Mouse (Mus musculus) liver, embryonic 13.5 days (tissue): ENCODE results near the gene Kctd6. TPM values are rescaled to one million over a fixed set of nuclear protein-coding genes. Genes with fewer than 3 reads are reported as not detected.
A peak's percentile ranks its signal among the peaks of the same experiment; 100 is the strongest.
"Not testable (repeated sequence)": the region's sequence is repeated elsewhere in the genome, so short reads cannot be mapped to it uniquely, and the experiment has no call there.

Experiments
- ATAC-seq: fragments of 200-750 bp; cut with Nextera tagmentation; 2 replicates; pipeline ENCODE4 v1.8.0; 2017; ENCODE audit warnings: low read depth, mild to moderate bottlenecking, moderate number of reproducible peaks, moderate library complexity
- DNase-seq: peaks from one replicate; pipeline ENCODE4 v3.0.0; 2022
- H3K27ac ChIP-seq: fragments of 300-500 bp; sonication (generic); 2 replicates; pipeline ENCODE4 v1.5.1; 2015; ENCODE audit warnings: moderate library complexity, mild to moderate bottlenecking, inconsistent platforms
- H3K27me3 ChIP-seq: fragments of 300-500 bp; sonication (generic); 2 replicates; pipeline ENCODE4 v1.6.1; 2015; ENCODE audit warnings: mild to moderate bottlenecking, inconsistent platforms
- H3K36me3 ChIP-seq: fragments of 300-500 bp; sonication (generic); 2 replicates; pipeline ENCODE4 v1.6.1; 2015; ENCODE audit warnings: mild to moderate bottlenecking, inconsistent platforms
- H3K4me1 ChIP-seq: fragments of 300-500 bp; sonication (generic); replicated peaks from 2 replicates; pipeline ENCODE4 v1.6.1; 2015; ENCODE audit warnings: inconsistent platforms
- H3K4me2 ChIP-seq: fragments of 300-500 bp; sonication (generic); 2 replicates; pipeline ENCODE4 v1.6.1; 2015; ENCODE audit warnings: inconsistent platforms, mild to moderate bottlenecking, moderate library complexity
- H3K4me3 ChIP-seq: fragments of 300-500 bp; sonication (generic); replicated peaks from 2 replicates; pipeline ENCODE4 v1.5.1; 2015; ENCODE audit warnings: mild to moderate bottlenecking, inconsistent platforms
- H3K9ac ChIP-seq: fragments of 300-500 bp; sonication (generic); 2 replicates; pipeline ENCODE4 v1.6.1; 2015; ENCODE audit warnings: mild to moderate bottlenecking, inconsistent platforms
- H3K9me3 ChIP-seq: fragments of 300-500 bp; sonication (generic); replicated peaks from 2 replicates; pipeline ENCODE4 v1.6.1; 2016; ENCODE audit warnings: inconsistent platforms
- WGBS: fragments of 180-500 bp; shearing (Covaris S2); methylation state at CpG from one replicate; pipeline ENCODE4 v1.1.7; 2015; ENCODE audit not compliant: insufficient replicate concordance; 5-methylcytosine and 5-hydroxymethylcytosine counted together
- polyA plus RNA-seq: library from polyadenylated mRNA; unstranded; fragments of >200 nt; fragmentation: Nextera tagmentation; extraction: Ambion mirVana; gene quantifications from 2 replicates; pipeline ENCODE4 v1.2.1, GENCODE M21; 2015

Kctd6 gene
- polyA plus RNA-seq = 3.8 and 4.9 TPM in 2 replicates

DNA sequence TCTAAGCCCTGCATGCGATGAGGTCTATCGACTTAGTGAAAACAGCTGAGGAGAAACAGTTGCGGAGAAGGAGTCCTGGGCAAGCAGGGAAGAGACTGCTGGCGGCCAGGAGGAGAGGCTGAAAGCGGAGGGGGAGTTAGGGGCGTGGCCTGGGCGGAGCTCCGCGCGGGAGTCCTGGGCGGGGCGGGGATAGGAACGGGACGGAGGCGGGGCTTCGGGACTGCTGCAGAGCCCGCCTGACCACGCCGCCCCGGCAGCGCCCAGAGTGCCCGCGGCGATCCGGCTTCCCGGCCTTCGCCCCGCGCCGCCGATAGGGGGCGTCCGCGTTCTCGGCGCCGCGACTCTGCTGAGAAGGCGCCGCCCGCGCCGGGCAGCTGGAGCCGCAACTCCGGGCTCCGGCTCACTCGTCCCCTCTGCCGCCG is at the start of gene Kctd6:
Gene Kctd6, plus strand, starts transcription at position 338 of the 422 bp plus-strand sequence.
- Histone ChIP-seq H3K9ac (peak within 1 kb of the TSS; percentile 91), H3K36me3 (no peaks in the 10 kb centered on the region), H3K4me2 (peak within 1 kb of the TSS; percentile 95), H3K9me3 (no peaks in the 10 kb centered on the region), H3K4me1 (peaks cover 29% of the 10 kb centered on the region), H3K4me3 (peak within 1 kb of the TSS; percentile 78), H3K27ac (peak within 1 kb of the TSS; percentile 89), H3K27me3 (no peaks in the 10 kb centered on the region)
- ATAC-seq (peak; percentile 94), DNase-seq (peak; percentile 94)
- WGBS = under 1% methylated on average over 27 of the region's 49 CpGs

DNA sequence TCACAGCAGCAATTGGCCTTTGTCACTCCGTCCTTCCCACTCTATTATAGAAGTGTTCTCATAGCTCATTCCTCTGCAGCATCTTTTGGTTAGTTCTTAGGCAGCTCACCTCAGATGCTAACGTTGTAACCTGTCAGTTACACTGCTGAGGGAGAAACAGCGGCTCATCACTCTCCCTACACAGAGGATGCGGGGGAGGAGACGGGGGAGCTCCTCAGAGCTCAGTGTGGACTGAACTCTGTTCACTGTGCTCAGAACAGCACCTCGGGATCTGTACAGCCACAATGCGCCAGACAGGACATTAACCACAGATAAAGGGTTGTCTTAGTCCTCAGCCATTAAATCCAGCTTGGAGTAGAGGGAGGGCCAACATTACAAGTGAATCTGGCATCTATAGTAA is 49.5 kb upstream of the Kctd6 start:
- Histone ChIP-seq H3K4me2 (no peak overlapping the region), H3K27ac (no peak overlapping the region), H3K36me3 (peaks cover 72% of the 10 kb centered on the region), H3K9ac (no peak overlapping the region), H3K4me1 (no peaks in the 10 kb centered on the region), H3K4me3 (no peak overlapping the region), H3K27me3 (no peaks in the 10 kb centered on the region), H3K9me3 (no peaks in the 10 kb centered on the region)
- DNase-seq = no peak
- no peak for ATAC-seq
- 72% methylated on average over 7 of the region's 7 CpGs for WGBS

DNA sequence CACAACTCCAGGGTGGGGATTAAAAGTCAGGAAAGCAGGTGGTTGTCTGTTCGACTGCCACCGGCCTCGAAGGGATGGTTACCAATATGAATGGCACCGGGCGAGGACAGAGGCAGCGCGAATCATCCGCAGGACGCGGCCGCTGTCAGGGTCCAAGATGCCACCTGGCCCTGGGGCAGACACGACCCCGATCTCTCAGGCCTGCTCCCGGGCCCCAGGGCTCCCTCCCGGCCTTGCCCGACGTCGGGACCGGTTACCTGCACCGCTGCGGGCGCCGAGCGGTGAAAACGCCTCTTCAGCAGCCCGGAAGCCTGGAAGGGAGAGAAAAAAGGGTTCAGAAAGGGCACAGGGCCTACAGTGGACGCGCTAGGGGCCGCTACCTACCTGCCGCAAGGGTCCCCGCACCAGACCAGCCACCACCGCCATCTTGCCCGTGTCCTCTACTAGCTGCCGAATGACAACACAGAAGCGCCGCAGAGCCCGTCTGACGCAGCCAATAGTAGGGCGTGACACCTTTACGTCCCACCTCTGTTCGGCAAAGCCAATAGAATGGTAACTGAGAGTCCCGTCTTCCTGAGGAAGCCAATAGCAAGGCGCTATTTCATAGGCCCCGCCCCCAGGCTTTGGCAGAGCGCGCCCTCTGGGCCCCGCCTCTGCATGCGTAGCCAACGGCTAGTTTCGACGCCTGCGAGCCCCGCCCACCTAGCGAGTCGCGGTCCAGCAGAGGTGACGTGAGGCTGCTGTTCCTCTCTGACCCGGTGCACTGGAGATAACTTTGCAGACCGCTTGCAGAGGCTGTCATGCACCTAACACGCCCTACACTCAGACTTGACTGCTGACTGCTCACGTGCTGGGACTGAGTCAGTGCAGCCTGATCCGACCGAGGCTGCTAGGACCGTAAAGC is 41.2 kb upstream of the Kctd6 start, which contains the start of gene Pdhb:
Gene Pdhb, minus strand, starts transcription at position 519 of the 904 bp plus-strand sequence.
- under 1% methylated on average over 64 of the region's 64 CpGs for WGBS
- no peaks in the 10 kb centered on the region for H3K9me3 ChIP-seq
- DNase-seq (peak; percentile 99), ATAC-seq (peak; percentile 97)
- H3K4me1 ChIP-seq = peaks cover 15% of the 10 kb centered on the region
- no peaks in the 10 kb centered on the region for H3K27me3 ChIP-seq
- peak within 1 kb of the TSS; percentile 83 for H3K4me2 ChIP-seq
- H3K4me3 ChIP-seq = peak within 1 kb of the TSS; percentile 80
- peaks cover 33% of the 10 kb centered on the region for H3K36me3 ChIP-seq
- peak within 1 kb of the TSS; percentile 85 for H3K9ac ChIP-seq
- peak within 1 kb of the TSS; percentile 87 for H3K27ac ChIP-seq

DNA sequence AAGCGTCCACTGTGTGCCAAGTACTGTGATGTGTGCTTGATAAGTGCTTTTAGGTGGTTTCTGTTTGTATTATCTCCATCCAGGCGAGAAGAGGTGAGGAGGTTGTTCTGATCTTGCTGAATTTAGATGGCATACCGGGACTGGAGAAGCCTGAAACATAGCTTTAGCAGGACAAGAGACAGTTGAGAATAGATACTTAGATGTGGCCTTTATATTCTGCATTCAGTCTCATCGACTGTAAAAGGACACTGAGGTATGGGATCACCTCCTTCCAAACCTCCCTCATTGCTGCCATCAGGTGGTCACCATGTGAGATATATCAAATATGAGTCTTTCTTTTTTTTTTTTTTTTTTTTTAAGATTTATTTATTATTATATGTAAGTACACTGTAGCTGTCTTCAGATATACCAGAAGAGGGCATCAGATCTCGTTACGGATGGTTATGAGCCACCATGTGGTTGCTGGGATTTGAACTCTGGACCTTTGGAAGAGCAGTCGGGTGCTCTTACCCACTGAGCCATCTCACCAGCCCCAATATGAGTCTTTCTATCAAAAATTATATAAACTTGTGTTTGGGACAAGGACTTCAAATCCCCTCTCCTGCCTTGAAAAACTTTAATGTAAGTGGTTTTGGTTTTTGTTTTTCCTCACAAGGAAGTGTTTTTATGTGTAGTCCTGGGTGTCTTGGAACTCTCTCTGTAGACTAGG is 40.2 kb upstream of the Kctd6 start:
- WGBS = 22% methylated on average over 7 of the region's 7 CpGs
- peak overlapping the region; percentile 87 for H3K27ac ChIP-seq
- peaks cover 15% of the 10 kb centered on the region for H3K4me1 ChIP-seq
- H3K9ac ChIP-seq = peak overlapping the region; percentile 69
- H3K9me3 ChIP-seq, ATAC-seq, H3K27me3 ChIP-seq, DNase-seq: not testable (repeated sequence)
- H3K36me3 ChIP-seq = peaks cover 23% of the 10 kb centered on the region
- H3K4me2 ChIP-seq = peak overlapping the region; percentile 83
- H3K4me3 ChIP-seq = peak overlapping the region; percentile 55

DNA sequence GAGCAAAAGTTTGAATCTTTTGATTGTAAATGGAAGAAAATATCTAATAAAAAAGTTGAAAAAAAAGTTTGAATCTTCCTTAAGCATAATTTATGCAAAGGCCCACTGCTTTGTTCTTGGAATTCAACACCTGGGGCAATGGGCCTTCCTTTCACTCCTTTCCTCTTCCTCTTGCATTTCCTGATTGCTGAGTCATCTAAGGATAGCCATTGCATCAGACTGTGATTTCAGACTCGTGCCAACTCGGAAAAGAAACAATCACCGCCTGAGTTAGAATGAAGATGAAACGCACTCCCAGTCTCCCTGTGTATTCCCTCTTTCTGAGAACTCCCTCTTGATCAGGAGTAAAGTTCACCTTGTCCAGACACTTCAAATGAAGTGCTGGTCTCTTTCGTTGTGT is 39.3 kb upstream of the Kctd6 start:
- H3K4me1 ChIP-seq = peaks cover 15% of the 10 kb centered on the region
- H3K4me2 ChIP-seq = no peak overlapping the region
- no peak overlapping the region for H3K4me3 ChIP-seq
- H3K9me3 ChIP-seq = no peaks in the 10 kb centered on the region
- 58% methylated on average over 5 of the region's 5 CpGs for WGBS
- H3K36me3 ChIP-seq = peaks cover 14% of the 10 kb centered on the region
- no peak for DNase-seq
- no peaks in the 10 kb centered on the region for H3K27me3 ChIP-seq
- H3K27ac ChIP-seq = no peak overlapping the region
- no peak overlapping the region for H3K9ac ChIP-seq
- no peak for ATAC-seq

DNA sequence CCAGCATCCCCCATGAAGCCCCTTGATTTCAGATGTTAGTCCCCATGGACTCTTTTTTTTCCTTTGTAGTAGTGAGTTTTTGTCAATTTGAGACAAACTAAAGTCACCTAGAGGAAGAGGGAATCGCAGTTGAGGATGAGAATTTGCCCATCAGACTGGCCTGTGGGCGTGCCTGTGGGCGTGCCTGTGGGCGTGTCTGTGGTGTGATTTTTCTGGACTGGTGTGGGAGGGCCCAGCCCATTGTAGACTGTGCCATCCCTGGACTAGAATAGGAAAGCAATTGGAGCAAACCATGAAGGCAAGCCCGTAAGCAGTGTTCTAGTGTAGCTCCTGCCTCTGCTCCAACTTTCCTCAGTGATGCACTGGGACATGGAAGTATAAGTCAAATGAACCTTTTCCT is 37.7 kb upstream of the Kctd6 start:
- H3K36me3 ChIP-seq = no peaks in the 10 kb centered on the region; the same call in 1 of the 2 replicates
- 28% methylated on average over 5 of the region's 5 CpGs for WGBS
- no peak overlapping the region for H3K4me2 ChIP-seq
- no peak overlapping the region for H3K9ac ChIP-seq
- no peak overlapping the region for H3K27ac ChIP-seq
- no peak overlapping the region for H3K4me3 ChIP-seq
- no peak for ATAC-seq
- H3K9me3 ChIP-seq = no peaks in the 10 kb centered on the region
- no peaks in the 10 kb centered on the region for H3K27me3 ChIP-seq
- H3K4me1 ChIP-seq = peaks cover 12% of the 10 kb centered on the region
- DNase-seq = no peak

DNA sequence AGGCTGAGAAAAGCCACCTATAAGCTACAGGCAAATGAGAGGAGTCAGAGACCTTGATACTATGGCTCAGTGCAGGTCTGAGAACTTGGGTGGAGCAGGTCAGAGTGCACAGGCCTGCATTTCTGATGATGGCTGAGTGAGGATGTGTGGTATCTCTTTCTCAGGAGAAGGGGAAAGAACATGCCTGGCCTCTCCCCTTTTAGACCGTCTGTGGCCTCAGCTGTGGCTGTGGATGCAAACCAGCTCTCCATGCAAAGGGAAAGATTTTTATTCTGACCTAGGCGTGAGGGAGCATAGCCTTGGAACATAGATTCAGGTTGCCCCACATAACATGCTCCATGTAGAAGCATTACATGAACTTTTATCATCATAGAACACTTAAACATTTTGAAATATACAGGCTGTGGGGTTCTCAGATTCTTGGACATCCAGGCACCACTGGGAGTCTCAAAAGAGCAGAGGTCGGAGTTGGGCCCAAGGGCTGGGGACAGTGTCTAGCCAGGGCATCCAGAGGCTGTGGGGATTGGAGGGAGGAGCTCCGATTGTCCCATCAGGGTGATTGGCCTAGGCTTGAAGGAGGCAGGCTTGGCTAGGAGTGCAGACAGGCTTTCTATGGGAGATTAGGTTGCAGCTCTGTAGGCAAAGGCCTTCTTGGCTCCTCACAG is 33.4 kb upstream of the Kctd6 start:
- Histone ChIP-seq H3K36me3 (no peaks in the 10 kb centered on the region), H3K9ac (no peak overlapping the region), H3K27me3 (no peaks in the 10 kb centered on the region), H3K27ac (no peak overlapping the region), H3K4me1 (no peaks in the 10 kb centered on the region), H3K4me3 (no peak overlapping the region), H3K4me2 (no peak overlapping the region), H3K9me3 (no peaks in the 10 kb centered on the region)
- no peak for ATAC-seq
- DNase-seq = no peak
- 60% methylated on average over 4 of the region's 4 CpGs for WGBS

DNA sequence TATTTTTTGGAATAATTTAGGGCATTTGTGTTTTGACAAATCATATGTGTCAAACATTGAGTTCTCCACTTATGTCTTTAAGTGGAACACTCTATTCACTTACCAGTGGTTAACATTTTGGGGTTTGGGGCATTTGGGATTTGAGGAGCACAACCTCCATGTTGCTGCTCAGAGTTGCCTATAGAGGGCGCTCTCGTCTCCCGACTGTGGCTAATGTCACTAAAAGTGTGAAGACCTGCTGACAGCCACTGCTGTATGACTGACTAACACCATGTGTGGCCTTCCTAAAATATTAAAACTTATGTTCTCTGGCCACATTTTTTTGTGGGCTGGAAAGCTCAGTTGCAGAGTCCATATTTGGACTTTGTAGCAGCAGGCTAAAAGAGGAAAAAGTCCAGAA is 30.6 kb upstream of the Kctd6 start:
- Histone ChIP-seq H3K4me3 (no peak overlapping the region), H3K36me3 (no peaks in the 10 kb centered on the region), H3K27me3 (no peaks in the 10 kb centered on the region), H3K4me1 (no peaks in the 10 kb centered on the region), H3K9me3 (no peaks in the 10 kb centered on the region), H3K9ac (no peak overlapping the region), H3K27ac (no peak overlapping the region), H3K4me2 (no peak overlapping the region)
- WGBS = 41% methylated on average over 3 of the region's 3 CpGs
- no peak for DNase-seq
- ATAC-seq = no peak

DNA sequence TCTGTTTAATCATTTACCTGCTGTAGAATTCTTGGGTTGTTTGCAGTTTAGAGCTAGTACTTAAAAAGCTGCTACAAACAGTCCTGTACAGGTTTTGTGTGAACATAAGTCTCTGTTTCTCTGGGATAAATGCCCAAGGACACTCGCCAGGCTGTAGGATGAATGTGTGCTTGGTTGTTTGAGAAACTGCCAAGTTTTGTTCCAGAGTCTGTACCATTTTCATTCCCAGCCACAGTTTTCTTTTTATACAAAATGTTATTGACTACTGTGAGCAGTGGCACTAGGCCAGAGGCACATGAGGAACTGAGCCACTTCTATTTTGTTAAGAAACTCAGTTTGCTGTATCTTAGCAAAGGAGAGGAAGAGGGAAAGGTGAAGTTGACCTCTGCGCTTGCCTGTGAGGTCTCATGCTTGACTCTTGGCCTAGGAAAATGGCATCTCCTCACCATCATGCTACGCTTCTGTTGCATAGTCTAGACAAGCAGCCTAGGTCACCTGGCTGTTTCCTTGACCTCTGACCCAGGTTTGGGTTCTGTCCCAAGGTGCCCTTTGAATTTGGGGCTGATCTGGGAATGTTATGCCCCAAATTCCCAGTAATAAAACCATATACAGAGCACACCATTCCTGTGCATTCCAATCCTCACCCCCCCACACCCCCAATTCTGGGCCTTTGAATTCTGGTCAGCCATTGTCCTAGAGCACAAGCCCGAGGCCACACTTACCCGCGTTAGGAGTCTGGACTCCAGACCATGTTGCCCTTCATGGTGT is 27.5 kb upstream of the Kctd6 start:
- Histone ChIP-seq H3K9me3 (no peaks in the 10 kb centered on the region), H3K36me3 (no peaks in the 10 kb centered on the region), H3K27me3 (no peaks in the 10 kb centered on the region), H3K4me3 (no peak overlapping the region), H3K27ac (no peak overlapping the region), H3K4me2 (no peak overlapping the region), H3K9ac (no peak overlapping the region), H3K4me1 (no peaks in the 10 kb centered on the region)
- 71% methylated on average over 6 of the region's 6 CpGs for WGBS
- ATAC-seq (no peak), DNase-seq (no peak)

DNA sequence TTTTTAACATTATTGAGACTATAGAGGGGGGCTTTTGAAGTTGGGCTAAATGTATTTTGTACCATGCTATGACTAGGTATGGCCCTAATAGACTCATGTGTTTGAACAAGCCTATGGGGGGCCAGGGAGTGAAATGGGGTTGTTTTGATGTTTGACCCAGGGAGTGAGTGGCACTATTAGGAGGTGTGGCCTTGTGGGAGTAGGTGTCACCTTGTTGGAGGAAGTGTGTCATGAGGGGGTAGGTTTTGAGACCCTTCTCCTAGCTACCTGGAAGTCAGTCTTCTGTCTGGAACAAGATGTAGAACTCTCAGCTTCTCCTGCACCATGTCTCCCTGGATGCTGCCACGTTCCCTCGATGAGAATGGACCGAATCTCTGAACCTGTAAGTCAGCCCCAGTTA is 23.4 kb upstream of the Kctd6 start:
- DNase-seq (no peak), ATAC-seq (no peak)
- no peaks in the 10 kb centered on the region for H3K9me3 ChIP-seq
- no peak overlapping the region for H3K4me2 ChIP-seq
- WGBS = 76% methylated on average over 3 of the region's 3 CpGs
- no peak overlapping the region for H3K4me3 ChIP-seq
- H3K9ac ChIP-seq = no peak overlapping the region
- no peaks in the 10 kb centered on the region for H3K27me3 ChIP-seq
- no peaks in the 10 kb centered on the region for H3K36me3 ChIP-seq
- no peaks in the 10 kb centered on the region for H3K4me1 ChIP-seq
- H3K27ac ChIP-seq = no peak overlapping the region
